Mouse (Mus musculus) CD8-positive naive resting alpha-beta T cell, adult 2 months (primary cell): ENCODE measurements around the gene Tk1.
"Not testable (repeated sequence)": the region's sequence is repeated elsewhere in the genome, so short reads cannot be mapped to it uniquely, and the experiment has no call there.

Source experiments
- DNase-seq, 2 experiments: peaks; one replicate each; pipeline ENCODE4 v3.0.0; 2022; ENCODE audit warnings: low read depth in 2 of 2, low spot score in 2 of 2

Gene Tk1

GRCm38 (mm10) chr11:117847593-117848215, 21.8 kb upstream of the Tk1 start:
- DNase-seq: no peak

DNA sequence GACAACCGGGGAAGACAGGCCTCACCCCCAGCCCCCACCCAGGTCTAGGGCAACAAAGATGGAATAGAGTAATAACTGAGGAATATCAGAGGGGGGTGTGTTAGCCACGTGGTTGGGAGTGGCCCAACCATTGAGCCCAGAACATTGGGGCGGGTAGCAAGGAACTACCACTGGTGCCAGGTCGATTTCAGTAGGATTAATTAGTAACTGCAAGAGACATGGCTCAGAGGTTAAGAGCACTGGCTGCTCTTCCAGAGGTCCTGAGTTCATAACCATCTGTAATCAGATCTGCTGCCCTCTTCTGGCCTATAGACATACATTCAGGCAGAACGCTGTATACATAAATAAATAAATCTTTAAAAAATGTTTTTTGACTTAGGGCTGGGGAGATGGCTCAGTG, 20.7 kb upstream of the Tk1 start:
- DNase-seq: no peak

GRCm38 (mm10) chr11:117845651-117846050, 19.8 kb upstream of the Tk1 start:
- no peak for DNase-seq

DNA sequence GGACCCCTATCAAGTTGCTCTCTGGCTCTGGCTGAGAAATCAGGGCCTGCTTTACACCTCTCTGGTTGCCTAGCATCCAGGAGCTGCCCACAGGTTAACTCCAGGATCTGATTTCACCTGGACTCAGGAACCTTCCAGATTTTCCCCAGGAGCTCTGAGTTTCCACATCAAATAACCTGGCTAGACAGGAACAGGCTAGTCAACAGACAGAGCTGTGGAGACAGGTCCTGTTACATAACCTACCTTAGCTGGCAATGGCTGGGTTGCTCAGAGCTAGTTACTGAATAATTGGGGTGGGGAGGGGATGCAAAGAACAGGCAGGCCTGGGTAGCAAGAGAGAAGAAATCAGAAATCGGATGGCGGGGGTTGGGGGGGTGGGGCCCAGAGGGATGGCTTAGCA, 19.1 kb upstream of the Tk1 start:
- DNase-seq: no peak

DNA sequence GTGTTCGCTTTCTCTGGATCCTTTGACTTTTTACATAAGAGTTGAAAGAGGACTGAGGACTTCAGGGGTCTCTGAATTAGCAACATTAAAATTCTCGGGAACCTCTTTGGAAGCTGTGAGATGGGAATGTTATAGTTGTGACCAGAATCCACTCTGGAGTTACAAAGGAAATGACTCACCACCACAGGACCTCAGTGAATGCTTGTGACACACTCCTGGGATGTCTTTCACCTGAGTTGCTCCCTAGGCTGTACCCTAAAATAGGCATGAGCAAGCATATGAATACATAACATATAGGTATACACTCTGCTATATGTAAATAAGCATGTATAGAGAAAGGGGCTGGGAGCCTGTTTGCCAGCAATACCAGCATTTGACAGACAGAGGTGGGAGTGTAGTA, 17.5 kb upstream of the Tk1 start:
- DNase-seq: no peak

- DNase-seq: no peak
Measured at GRCm38 (mm10) chr11:117840910-117841309, 15.0 kb upstream of the Tk1 start.

DNA sequence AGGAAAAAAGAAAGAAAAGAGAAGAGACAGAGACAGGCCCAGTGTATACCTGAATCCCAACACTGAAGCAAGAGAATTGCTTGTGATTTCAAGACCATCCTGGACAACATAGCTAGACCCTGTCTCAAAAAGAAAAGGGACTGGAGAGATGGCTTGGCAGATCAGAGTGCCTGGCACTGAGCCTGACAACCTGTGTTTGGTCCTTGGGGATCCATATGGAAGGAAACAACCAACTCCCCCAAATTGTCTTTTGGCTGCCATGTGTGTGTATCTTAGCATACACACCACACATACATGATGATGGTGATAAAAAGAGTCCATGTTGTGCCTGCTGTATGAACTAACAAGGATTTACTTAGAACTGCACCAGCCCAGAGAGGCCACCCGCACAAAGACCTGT, 13.1 kb upstream of the Tk1 start:
- DNase-seq: no peak

GRCm38 (mm10) chr11:117838572-117838971, 12.7 kb upstream of the Tk1 start:
- DNase-seq: no peak

- DNase-seq: no peak
Measured at GRCm38 (mm10) chr11:117836306-117836705, 10.4 kb upstream of the Tk1 start.

DNA sequence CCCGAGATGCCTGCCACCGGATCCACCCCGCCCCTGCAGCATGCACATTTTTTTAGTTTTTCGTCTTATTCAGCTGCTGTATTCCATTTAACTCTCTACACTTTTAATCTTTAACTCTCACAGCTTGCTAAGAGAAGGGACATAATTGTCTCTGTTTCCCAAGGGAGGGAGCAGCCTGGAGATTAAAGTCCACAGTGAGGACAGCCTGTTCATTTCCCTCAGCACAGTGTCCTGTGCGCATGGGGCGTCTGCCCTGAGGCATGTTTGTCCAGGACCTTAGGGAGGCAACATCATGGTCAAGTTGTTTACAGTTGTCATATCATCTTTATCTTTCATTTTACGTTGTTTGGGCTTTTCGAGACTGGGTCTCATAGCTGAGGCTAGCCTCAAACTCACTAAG, 8.2 kb upstream of the Tk1 start:
- no peak for DNase-seq

DNA sequence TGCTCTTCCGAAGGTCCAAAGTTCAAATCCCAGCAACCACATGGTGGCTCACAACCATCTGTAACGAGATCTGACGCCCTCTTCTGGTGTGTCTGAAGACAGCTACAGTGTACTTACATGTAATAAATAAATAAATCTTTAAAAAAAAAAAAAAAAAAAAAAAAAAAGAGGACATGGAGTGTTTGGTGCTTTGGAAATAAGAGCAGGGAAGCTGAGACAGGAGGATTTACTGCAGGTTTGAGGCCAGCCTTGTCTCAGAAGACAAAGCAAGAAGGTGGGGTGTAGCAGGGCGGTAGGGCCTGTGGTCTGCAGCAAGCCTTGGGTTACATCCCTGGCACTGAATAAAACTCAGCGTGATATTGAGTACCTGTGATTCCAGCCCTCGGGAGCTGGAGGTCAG, 7.6 kb upstream of the Tk1 start:
- not testable (repeated sequence) for DNase-seq

DNA sequence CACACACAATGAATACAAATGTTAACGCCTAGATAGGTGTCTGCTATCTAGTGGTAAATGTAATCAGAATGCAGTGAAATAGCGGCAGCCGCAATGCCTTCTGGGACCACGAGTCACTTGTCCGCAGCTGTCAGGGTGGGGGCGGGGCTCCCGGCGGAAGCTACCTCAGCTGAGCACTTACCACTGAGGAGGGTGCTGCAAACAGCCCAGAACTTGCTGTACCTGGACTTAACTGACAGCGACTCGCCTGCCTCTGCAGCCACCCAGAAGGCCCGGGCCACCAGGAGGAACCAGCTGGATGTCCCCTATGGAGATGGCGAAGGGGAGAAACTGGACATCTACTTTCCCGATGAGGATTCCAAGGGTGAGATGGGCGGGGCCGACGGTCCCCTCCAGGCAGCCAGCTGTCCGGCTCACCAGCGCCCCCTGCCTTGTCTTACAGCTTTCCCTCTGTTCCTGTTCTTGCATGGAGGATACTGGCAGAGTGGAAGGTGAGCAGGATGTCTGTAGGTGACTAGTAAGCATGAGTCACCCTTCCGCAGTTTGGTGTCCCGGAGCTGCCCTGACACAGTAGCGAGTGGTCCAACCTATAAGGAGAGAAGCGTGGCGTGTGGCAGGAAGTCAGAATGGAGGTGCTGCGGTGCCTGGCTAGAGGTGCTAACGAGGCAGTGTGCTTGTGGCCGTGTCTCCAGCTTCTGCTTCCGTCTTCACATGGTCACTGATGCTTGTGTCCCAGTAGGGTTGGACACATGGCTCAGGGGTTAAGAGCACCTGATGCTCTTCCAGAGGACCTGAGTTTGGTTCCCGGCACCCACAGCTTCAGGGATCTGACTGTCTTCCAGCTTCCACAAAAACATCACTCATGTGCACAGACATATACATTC, 6.4 kb upstream of the Tk1 start:
- DNase-seq: peak; percentile 88 to 94

- no peak for DNase-seq
Measured at GRCm38 (mm10) chr11:117830401-117830800, 4.5 kb upstream of the Tk1 start.

- no peak for DNase-seq
Measured at GRCm38 (mm10) chr11:117829671-117830215, 3.9 kb upstream of the Tk1 start.

- no peak for DNase-seq
Measured at GRCm38 (mm10) chr11:117828888-117829604, 3.2 kb upstream of the Tk1 start.

GRCm38 (mm10) chr11:117828149-117828887, 2.4 kb upstream of the Tk1 start:
- peak; percentile 40 to 48 for DNase-seq

- DNase-seq: no peak
Measured at GRCm38 (mm10) chr11:117827386-117827785, 1.5 kb upstream of the Tk1 start.

DNA sequence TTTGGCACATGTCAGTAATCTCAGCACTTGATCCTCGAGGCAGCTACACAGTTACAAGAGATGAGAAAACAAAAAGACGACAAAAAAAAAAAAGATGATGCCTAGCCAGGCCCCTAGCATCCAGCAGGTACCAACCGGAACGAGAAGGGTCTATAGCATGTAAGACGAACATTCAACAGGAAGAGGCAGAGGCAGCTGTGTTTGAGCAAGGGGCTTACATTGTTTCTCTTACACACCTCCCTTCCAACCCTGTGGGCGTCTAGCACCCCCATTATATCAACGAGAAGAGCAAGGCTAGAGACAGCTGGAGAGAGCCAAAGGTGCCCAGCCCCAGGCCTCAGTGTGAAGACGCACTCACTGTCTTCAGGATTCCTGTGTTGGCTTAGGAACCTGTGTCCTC, 1.0 kb upstream of the Tk1 start:
- DNase-seq: no peak

GRCm38 (mm10) chr11:117826164-117826563, 272 bp upstream of the Tk1 start:
- DNase-seq: no peak

DNA sequence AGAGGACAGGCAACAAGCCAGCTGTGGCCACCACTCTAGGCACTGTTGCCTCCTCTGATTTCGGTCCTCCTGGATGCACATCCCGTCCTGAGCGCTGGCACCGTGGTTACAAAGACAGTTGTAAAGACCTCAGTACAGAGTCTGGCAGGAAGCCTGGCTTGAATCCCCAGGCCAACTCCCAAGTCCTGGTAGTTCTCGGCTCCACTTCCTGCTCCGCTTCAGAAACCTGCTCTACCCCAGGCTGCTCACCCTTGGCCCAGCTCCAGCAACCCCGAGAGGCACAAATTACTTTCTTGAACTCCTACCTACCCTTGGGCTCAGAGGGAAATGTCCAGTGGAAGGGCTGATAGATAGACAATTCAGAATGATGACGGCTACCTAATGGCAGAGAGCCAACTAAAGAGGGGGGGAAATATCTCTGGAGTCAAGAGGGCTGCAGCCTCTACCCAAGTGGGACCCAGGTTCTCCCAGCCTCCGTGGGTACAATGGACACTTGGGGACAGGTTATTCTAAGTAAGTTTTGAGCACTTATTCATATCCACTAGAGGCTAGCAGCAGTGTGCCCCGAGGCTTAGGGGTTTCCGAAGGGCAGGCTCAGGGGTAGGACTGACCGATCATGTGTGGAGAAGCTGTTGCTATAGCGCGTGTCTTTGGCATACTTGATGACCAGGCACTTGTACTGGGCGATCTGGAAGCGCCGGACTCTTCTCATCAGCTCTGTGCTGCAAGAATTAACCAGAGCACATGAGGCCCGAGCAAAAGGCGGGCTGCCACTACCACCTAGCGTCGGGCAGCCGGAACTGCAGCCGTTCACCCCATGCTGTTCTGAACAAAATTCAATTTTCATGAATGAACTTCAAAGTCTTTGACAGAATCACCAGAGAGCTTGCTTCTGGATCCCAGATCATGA, 1.6 kb downstream of the Tk1 start:
- peak; percentile 72 to 83 for DNase-seq
